Mouse (Mus musculus): Measurements from ENCODE around the gene Adgrg3.

DNA sequence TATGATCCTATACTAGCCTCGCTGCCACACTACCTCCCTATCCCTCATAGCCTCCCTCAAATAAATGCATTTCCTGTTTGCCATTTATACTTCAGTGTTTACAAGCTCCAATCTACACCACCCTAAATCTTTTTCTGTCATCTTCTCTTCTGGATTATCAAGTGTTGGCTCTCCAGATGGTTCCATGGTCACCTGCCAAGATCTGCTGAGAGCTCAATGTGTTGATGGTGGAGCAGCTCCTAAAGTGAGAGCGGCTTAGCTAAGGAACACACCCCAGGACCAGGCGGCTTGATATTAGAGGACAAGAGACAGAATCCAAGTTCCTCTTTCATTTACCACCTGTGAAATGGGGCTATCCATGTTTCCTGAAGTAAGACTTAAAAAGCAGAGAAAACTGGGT lies 60.6 kb downstream of the Adgrg3 start:
- TF ChIP-seq CTCF (IDR thresholded peaks at IDR 0.05; ENCODE audit: borderline replicate concordance, extremely low read depth, insufficient read depth, insufficient read length) (no peak), POLR2A (IDR thresholded peaks at IDR 0.05; ENCODE audit: borderline replicate concordance, extremely low read depth, insufficient read depth, insufficient read length, poor library complexity, severe bottlenecking) (no peak)
